Mouse (Mus musculus): ENCODE measurements around the gene Tgif1.
"Not testable (repeated sequence)": the region's sequence is repeated elsewhere in the genome, so short reads cannot be mapped to it uniquely, and the experiment has no call there.

Gene Tgif1

GRCm38 (mm10) chr17:70845543-70845942 lies 7.8 kb downstream of the Tgif1 start:
- in situ Hi-C loops (cut with MseI, MboI), result loop anchor here in 1 of 2 experiments (10.0 kb wide), 1 partner anchor 129 kb away; no protein-coding TSS in a partner anchor

DNA sequence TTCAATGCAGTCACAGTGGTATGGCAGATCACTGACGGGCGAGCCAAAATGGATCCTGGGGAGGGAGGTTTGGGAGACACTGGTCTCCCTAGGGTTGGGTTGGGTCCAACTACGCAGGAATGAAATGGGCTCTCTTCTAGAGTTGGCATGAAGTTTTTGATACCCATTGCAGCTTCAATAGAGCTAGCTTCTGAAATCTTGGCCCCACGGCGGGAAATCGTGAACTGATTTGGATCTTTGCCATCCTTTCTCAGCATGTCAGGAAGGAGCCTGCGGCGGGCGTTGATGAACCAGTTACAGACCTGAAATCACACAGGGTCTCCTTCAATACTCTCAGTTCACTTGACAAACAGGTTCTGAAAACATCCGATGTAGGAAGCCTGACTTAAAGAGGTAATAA lies 8.4 kb downstream of the Tgif1 start:
- in situ Hi-C loops (cut with MseI, MboI), result loop anchor here in 1 of 2 experiments (10.0 kb wide), 1 partner anchor 130 kb away; no protein-coding TSS in a partner anchor

DNA sequence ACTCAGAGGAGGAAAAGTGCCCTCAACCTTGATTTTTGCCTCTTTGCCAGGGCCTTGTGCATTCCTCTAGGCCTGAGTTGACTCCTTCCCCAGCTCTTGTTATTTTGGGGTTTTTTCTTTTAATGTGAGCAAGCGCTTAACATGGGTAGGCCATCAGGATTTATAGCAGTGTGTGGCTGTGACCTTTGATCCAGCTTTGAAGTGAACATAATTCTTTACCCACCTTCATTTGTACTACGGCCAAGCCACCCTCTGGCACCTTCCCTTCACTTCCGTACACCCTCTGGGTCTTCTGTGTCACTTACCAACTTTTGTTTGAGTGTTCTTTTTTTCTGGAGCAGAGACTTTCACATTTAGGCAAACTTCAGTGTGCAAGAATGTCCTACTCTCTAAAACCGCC lies 10.1 kb downstream of the Tgif1 start:
- in situ Hi-C loops (cut with MseI, MboI), result loop anchor here in 1 of 2 experiments (10.0 kb wide), 1 partner anchor 132 kb away; no protein-coding TSS in a partner anchor

DNA sequence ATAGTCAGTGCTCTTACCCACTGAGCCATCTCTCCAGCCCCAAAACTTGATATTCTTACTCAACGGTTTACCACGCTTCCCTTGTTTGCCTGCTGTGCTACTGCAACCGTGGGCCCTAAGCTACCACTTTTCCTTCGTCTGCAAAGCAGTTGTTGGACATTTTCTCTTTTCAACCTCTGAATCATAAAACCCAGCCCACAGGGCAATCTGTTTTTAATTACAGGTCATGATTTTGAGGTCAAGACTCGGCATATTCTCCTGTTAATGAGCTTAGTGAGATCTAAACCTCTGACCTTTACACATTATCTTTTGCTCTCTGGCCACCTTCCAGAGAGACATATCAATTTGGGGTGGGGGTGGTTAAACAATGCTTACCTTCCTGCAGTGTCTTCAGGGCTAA lies 14.8 kb downstream of the Tgif1 start:
- in situ Hi-C loops (cut with MseI, MboI), result no loop called here

- in situ Hi-C loops (cut with MseI, MboI), result no loop called here
Observed at GRCm38 (mm10) chr17:70838031-70838430, 15.3 kb downstream of the Tgif1 start.

DNA sequence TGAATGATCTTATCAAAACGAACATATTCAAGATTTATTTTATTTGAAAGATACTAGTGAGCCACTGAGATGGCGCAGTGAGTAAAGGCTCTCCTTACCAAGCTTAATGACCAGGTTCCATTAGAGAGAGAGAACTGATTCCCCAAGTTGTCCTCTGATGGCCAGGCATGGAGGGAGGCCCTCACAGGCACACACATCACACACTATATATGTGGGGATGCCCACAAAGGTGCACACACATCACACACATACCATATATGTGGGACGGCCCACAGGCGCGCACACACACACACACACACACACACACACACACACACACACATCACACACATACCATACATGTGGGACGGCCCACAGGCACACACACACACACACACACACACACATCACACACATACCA lies 15.9 kb downstream of the Tgif1 start:
- in situ Hi-C loops (cut with MseI, MboI), result not testable (repeated sequence)

- in situ Hi-C loops (cut with MseI, MboI), result no loop called here
Observed at GRCm38 (mm10) chr17:70836820-70837219, 16.5 kb downstream of the Tgif1 start.

GRCm38 (mm10) chr17:70835071-70835790 lies 18.1 kb downstream of the Tgif1 start:
- in situ Hi-C loops (cut with MseI, MboI), result no loop called here

DNA sequence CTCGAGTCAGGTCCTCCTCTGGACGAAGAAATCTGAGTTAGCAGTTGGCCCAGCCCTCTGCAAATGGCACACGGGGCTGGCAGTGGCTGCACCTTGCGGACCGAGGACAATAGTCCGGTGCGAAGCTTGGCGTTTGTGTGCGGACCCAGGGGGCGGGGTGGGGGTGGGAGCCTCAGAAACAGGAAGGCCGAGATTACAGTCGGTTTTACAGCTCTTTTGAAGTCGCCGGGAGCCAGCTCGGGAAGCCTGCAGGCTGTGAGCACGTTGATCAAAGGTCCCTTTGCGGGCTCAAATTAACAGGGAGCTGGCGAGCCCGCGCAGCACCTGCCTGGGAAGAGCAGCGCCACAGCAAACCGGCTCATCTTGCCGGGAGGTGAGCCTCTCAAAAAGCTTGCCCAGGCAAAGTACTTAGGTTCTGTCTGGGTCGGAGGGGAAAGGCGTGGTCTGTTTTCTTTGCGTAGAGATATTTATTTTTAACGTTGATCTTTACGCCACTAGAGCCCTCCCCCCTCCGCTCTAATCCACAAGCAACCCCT lies 18.8 kb downstream of the Tgif1 start:
- in situ Hi-C loops (cut with MseI, MboI), result no loop called here

GRCm38 (mm10) chr17:70832544-70832943 lies 20.8 kb downstream of the Tgif1 start:
- in situ Hi-C loops (cut with MseI, MboI), result no loop called here

DNA sequence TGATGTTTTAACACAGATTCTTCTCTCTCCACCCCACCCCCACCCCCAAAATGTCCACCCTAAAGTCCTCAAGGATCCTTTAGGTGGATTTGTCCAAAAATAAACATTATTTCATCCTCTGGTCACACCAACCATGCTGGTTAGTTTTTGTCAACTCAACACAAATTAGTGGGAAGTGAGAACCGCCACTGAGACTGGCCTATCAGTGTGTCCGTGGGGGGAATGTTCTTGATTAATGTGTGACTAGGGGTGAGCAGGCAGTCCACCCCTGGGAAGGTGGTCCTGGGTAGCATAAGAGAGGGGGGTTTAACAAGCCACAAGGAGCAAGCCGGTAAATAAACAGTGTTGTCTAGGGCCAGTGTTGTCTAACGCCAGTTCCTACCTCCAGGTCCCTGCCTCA lies 21.8 kb downstream of the Tgif1 start:
- in situ Hi-C loops (cut with MseI, MboI), result no loop called here

GRCm38 (mm10) chr17:70829943-70830715 lies 23.2 kb downstream of the Tgif1 start:
- in situ Hi-C loops (cut with MseI, MboI), result no loop called here

- in situ Hi-C loops (cut with MseI, MboI), result no loop called here
Observed at GRCm38 (mm10) chr17:70829217-70829616, 24.1 kb downstream of the Tgif1 start.

DNA sequence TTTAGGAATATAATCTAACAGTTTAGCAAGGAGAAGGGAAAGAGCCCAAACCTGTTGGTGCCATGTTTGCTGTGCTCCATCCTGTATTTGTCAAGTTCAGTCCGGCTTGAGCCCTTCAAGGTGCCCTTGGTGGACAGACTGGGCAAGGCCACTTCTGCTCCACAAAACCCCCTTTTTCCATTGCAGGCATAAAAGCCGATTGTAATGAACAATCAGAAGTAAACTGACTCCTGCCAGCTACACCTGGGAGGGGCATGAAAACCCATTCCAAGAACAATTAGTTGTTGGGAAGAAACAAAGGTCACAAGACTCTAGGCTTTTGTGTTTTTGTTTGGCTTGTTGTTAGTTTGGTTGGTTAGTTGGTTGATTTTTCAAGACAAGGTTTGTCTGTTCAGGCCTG lies 24.8 kb downstream of the Tgif1 start:
- in situ Hi-C loops (cut with MseI, MboI), result no loop called here

DNA sequence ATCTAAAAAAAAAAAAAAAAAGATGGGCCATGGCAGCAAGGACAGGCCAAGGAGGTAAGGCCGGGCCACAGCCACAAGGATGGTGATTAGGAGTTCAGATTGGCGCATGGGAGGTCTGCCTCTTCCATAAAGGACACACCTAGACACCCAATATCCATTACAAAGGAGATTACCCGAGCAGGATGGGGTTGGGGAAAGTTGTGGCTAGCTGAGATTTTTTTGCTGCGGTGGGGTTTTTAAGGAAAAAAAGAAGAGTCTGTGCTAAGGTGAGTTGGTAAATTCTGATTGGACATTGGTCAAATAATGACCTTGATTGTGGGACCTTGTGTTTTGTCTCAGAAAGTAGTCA lies 25.2 kb downstream of the Tgif1 start:
- in situ Hi-C loops (cut with MseI, MboI), result no loop called here

GRCm38 (mm10) chr17:70827463-70828179 lies 25.7 kb downstream of the Tgif1 start:
- in situ Hi-C loops (cut with MseI, MboI), result not testable (repeated sequence)

GRCm38 (mm10) chr17:70826227-70826626 lies 27.1 kb downstream of the Tgif1 start:
- in situ Hi-C loops (cut with MseI, MboI), result no loop called here

GRCm38 (mm10) chr17:70823083-70823482 lies 30.3 kb downstream of the Tgif1 start:
- in situ Hi-C loops (cut with MseI, MboI), result no loop called here

- in situ Hi-C loops (cut with MseI, MboI), result no loop called here
Observed at GRCm38 (mm10) chr17:70817862-70818451, 35.4 kb downstream of the Tgif1 start.

DNA sequence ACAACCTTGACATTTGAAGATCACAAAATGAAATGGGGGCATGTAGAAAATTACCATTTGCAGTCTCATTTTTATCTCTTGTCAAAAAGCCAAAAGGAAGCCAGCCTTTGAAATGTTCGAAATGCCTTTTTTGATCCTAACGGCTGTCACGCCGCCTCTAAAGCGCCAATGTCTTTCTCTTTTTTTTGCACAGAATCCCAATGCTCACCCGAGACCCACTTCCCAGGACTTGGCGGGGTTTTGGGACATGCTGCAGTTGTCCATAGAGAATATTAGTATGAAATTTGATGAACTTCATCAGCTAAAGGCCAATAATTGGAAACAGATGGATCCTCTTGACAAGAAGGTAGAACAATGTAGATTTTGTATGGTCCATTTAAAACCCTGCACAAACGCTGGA lies 38.3 kb downstream of the Tgif1 start:
- in situ Hi-C loops (cut with MseI, MboI), result no loop called here

DNA sequence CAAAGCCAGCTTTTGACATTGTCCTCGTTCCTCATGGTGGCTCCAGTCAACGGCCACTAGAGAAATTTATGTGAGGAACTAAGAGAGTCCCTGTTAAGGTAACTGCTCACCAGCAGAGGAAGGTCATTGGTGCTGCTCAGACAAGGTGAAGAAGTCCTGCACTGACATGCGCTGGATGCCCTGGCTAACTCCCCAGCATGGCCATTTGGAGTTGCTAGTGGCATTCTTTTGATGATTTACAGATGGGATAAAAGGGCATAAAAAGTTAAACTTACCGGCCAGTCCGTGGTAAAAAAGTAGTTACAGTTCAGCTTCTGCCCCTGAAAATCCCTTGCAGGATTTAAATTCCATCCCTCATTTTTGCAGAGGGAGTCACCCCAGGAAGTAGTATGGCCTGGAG lies 42.6 kb downstream of the Tgif1 start:
- in situ Hi-C loops (cut with MseI, MboI), result no loop called here

DNA sequence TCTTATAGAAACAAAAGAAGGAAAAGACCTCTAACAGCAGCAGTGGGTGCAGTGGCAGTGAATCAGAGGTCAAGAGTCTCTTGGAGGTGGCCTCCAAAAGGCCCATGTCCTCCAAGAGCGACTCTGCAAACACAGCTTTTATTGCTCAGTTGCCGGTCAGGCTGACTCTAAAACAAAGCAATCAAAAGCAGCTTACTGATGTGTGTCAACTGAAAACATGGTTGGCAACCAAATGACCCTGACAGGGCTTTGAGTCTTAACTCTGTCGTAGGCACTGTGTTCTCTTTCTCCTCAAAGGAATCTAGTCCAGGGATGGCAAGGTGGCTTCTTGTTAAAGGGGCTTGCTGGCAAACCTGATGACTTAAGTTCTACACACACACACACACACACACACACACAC lies 43.6 kb downstream of the Tgif1 start:
- in situ Hi-C loops (cut with MseI, MboI), result no loop called here

Data from mouse trophoblast stem cell (cell line).